Mouse (Mus musculus) kidney, adult 2 months (tissue): Measurements from ENCODE around the gene Slc48a1.

ENCODE experiments used
- CTCF ChIP-seq: fragments of 200-500 bp; conservative IDR thresholded peaks from 2 replicates; pipeline ENCODE4 v1.5.1; 2011; ENCODE audit warnings: low read depth, mild to moderate bottlenecking, control low read depth, low read length, moderate library complexity, mixed read lengths; ENCODE audit not compliant: insufficient read depth, insufficient read length
- POLR2A ChIP-seq: fragments of 200-500 bp; IDR thresholded peaks from one replicate; pipeline ENCODE4 v1.6.1; 2011; ENCODE audit warnings: low read depth, low read length, control low read depth

- TF ChIP-seq POLR2A (no peak), CTCF (no peak)
Observed at GRCm38 (mm10) chr15:97830253-97830787, 52.0 kb downstream of the Slc48a1 start.
